Mouse (Mus musculus) neural tube, embryonic 10.5 days (tissue): ENCODE measurements around the gene Mlh1.

ENCODE experiments used
- DNase-seq: peaks from one replicate; pipeline ENCODE4 v3.0.0-alpha.2; 2017; ENCODE audit warnings: low spot score; ENCODE audit errors: extremely low spot score

The Mlh1 gene

DNA sequence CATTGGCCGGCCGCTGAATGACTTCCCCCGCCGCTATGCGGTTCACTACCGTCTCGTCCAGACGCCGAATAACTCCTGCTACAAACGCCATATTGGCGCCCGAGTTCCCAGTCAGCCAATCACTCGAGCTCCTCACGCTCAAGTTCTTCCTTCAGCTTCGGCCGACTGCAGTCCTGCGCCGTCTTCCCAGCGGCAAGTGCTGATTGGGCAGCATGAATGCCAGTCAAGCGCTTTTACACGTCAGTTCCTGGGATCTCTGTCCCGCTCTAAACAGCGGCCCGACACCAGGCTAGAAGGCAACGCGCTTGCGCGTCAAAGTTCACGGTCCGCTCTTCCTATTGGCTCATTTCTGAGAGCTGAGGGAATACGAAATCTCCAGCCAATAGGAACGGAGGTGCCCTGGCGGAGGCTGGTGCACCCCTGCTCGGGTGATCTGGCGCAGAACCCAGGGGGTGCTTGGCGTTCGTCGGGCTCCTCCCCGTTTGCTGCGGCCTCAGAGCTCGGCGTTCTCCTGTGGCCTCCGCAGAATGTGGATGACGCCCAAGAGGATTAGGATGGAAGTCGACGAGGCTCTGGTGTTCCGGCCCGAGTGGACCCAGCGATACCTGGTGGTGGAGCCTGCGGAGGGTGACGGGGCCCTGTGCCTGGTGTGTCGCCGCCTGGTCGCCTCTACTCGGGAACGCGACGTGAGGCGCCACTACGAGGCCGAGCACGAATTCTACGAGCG, at the start of gene Mlh1, which contains the start of gene Epm2aip1:
Gene Mlh1, minus strand, starts transcription at position 358 of the 727 bp plus-strand sequence.
Gene Epm2aip1, plus strand, starts transcription at position 496 of the 727 bp plus-strand sequence.
- peak; percentile 97 for DNase-seq

DNA sequence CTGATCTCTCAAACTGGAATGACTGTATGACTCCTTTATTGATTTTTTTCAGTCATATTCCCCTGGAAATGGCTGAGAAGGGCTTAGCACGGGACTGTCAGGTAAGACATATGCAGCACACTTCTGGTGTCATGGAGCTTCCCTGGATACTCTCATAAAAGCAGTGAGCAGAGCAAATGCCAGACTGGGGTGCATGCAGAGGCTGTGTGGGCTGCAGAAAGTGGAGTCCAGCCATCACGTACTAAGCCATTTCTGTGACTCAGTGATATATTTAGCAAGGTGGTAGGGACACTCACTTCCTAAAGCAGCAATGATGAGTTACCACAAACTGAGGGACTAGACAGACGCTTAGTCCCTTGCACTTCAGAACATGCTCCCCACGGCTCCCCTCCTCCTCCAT, 49.3 kb upstream of the Mlh1 start:
- no peak for DNase-seq

DNA sequence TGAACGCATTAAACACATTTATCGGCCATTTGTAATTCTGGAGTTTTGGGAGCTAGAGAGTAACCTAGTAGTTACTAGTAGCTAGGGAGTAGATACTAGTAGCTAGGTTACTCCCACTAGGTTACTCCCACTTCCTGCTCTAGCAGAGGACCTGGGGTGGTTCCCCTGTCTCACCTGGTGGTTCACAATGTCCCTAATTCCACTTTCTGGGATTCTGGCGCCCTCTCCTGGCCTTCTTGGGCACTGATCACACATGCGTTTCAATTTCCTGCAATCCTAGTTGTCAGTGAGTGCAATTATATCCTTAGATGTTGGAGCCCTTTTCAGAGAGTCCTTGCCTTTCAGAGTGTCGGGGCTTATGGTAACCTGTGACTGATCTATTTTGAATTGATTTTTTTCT, 42.6 kb upstream of the Mlh1 start:
- peak; percentile 42 for DNase-seq

DNA sequence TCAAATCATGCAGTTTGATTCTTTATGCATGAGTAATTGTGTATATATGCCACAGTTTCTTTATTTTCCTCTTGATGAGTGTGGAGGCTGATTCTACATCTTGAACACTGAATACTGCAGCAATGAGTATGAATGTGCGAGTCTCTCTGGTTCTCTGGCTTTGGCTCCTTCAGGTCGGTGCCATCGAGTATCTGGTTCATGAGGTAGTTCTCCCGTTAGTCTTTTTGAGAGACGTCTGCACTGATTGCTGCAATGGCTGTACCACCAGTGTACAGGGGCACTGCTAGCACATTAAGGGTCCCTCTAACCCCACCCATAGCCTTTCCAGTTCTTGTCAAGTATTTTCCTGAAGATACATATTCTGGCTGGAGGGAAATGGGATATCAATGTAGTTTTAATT, 42.2 kb upstream of the Mlh1 start:
- DNase-seq = no peak

DNA sequence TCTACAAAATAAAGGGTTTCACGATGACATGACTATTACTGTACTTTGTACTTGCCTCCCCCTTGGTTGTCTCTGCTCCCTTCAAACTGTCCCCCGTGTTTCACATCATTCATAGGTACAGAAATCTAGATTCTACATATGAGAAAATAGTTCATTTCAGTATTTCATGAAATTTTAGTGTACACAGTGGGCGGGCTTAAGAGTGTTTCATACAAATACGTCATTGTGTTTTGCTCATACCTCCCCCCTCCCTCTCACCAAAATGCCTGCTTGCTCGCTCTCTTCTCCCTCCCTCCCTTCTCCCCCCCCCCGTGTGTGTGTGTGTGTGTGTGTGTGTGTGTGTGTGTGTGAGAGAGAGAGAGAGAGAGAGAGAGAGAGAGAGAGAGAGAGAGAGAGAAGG, 41.7 kb upstream of the Mlh1 start:
- no peak for DNase-seq

DNA sequence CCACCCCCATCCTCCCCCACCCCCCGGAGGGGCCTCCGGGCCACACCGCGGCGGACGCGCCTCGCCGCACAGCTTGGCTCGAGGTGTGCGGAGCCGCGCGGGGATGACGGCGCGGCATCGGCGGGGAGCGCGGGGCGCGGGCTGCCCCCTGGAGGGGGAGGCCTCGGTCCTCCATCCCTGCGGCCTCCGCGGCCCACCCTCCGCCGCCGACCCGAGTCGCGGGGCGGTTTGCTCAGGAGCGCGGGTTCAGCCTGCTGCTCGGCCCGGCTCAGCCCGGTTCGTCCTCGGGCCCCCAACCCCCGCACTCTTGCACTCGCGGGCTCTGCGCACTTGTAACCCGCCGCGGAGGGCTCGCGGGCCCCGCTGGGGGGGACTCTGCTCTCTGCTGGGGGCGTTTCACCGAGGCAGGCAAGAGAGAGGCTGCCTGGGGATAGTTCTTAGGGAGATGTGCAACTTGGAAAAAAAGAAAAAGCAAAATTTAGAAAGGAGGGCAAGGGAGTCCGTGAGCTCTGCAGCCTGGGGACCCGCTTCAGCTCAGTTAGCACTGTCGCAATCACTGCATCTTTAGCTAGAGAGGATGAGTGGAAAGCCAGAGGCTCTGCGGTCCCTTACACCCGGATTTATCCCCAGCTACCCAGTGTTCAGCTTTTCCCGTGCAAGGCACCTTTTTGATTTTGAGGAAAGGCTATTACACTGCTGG, 41.0 kb upstream of the Mlh1 start:
- peak; percentile 59 for DNase-seq

DNA sequence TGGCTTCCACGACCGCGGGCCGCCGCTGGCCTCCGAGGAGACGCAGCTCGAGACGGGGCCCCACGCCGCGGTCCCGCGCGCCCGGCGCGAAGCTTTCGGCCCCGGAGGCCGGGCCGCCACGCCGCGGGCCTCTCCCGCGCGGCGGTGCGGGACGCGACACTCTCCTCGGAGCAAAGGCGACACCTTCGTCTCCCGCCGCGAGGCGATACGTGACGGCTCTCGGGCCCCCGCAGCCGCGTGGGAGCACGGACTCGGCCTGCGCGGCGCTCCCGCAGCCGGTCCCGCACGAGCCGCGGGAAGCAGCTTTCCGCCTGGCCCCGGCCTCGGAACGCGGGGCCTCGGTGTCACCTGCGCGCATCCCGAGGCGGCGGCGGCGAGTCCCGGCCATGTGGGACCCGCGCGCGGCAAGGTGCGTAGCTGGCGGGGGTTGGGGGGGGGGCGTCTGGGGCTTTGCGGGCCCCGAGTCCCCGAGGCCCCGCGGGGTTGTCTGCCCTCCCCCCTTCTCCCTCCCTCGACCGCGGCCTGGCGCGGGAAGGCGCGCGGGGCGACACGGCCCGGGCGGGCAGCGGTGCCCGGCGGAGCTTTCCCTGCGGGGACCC, 40.4 kb upstream of the Mlh1 start:
- DNase-seq = peak; percentile 47

DNA sequence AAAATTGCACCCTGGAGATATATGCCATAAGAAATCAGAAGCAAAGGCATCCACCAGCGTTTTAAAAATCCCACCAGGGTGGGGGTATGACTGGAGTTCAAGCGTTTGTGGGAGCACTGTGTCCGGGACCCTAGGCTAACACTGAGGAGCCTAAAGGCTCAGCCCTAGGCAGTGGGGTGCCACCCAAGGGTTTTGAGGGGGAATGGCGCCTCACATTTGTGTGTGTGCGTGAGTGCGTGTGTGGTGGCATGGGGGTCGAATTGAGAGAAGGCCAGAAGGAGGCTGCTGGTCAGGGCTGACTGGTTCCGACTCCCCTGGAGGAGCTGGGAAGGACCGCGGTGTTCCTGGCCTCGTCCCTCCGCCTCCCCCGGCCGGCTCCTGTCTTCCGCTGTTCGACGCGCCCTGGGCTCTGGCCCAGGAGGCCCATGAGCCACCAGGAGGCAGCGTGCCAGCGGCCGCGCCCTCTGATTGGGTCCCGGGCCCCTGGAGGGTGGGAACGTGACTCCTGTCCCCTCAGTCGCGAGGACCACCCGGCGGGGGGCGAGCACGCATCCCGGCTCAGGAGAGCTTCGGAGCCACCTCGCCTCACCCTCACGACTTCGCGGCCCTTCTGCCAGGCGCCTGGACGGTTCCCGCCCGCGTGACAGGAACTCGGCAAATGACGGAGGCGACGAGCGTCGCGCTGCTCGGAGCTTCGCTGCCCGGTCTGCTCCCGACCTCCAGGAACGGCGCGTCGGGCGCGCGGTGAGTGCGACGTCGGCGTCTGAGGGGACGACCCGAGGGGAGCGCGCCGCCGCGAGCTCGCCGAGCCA, 39.6 kb upstream of the Mlh1 start, which contains the start of gene Trank1:
Gene Trank1, plus strand, starts transcription at position 709 of the 812 bp plus-strand sequence.
- DNase-seq = peak; percentile 59

DNA sequence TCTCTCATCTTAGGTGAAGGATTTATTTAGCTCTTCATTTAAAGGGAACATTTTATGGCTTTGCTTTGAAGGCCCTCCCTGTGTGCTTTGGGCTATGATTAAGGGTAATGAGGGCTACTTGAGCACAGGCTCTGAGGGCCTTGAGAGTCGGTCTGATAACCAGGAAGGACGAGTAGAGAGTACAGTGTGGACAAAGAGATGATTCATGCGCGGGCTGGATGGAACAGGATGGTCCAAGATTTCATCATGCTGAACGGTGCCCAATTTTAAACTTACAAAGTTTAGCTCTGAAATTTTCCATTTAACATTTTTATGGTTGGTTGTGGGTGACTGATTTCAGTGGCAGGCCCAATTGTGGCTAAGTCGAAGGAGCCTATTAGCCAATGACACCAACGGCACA, 34.6 kb upstream of the Mlh1 start:
- DNase-seq = no peak

DNA sequence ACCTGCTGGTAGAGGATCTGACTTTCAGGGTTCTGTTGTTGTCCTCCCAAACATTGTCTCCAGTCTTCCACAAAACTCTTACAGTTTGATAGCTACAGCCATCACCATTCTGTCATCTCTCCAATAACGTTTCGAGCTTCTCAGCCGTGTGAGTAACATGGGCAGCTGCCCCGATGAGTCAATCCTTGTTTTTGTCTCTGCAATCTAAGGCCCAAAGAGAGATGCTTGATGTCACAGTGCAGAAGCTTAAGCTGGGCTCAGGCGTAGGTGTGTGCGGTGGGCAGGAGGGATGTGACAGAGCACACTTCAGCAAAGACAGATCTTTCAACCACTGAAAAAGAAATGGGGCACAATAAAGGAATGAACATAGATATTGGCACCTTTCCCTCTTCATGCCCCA, 32.4 kb upstream of the Mlh1 start:
- DNase-seq = no peak

DNA sequence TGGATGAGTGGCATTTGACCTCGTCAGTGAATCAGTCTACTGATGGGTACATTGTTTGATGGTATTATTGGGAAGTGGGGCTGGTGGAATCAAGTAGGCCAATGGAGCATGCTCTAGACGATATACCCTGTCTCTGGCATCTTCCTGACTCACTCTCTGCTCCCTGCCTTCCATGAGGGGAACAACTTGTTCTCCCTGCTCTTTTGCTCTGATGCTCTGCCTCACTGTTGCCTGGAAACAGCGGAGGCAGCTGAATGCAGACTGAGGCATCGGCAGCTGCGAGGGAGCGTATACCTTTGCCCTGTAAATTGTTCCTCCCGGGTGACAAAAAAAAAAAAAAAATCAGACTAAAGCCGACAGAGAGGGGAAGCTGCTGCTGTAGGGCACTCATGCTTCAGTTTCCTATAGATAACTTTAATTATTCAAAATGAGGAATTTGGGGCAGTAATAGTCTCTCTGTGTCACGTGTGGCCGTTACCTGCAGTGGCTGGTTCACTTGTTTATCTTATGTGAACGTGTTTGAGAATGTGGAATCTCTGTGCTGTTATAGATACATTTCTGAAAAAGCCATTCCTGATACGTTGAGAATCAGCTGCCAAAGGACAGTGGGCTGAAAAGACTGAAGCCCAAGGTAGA, 30.7 kb upstream of the Mlh1 start:
- DNase-seq = no peak

DNA sequence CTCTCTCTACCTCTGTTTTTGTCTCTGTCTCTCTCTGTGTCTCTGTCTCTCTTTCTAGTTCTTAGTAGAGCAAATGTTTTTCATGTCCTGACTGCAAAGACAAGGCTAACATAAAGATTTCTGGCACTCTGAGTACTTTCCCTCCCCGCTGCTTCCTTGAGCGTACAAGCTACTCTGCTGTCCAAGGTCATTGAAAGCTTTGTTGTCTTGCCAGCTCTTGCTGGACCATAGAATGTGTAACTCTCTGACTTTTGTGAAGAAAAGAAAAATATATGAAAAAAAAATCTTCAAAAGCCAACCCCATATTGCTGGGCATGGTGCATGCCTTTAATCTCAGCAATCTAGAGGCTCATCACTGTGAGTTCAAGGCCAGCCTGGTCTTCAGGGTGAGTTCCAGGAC, 27.0 kb upstream of the Mlh1 start:
- DNase-seq = no peak

DNA sequence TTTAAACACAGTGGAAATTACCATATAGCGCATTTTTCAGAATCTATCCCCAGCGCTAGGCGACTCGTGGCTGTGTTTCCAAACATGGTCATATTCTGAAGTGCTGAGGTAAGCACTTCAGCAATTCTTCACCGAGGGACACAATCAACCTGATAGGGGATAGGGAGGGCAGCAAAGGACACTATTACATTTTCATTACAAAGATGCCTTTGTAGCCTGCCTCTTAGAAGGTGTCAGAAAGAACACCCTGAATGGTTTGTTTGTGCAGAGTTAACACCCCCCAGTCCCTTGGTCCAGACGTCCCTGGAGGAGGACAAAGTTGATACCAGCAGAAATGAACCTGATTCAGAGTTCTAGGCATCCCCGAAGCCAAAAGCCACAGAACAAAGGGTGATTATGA, 24.8 kb upstream of the Mlh1 start:
- no peak for DNase-seq

DNA sequence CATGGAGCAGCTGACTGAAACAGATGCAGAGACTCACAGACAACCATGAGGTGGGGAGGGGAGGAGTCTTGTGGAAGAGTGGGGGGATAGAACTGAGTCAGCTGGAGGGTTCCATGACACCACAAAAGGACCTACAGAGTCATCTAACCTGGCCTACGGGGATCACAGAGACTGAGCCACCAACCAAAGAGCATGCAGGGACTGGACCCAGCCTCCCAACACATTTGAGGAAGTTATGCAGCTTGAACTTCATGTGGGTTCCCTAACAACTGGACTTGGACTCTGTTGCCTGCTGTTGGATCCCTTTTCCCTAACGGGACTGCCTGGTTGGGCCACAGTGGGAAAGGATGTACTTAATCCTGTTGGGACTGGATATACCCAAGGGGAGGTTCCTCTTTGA, 23.7 kb upstream of the Mlh1 start:
- DNase-seq = no peak

DNA sequence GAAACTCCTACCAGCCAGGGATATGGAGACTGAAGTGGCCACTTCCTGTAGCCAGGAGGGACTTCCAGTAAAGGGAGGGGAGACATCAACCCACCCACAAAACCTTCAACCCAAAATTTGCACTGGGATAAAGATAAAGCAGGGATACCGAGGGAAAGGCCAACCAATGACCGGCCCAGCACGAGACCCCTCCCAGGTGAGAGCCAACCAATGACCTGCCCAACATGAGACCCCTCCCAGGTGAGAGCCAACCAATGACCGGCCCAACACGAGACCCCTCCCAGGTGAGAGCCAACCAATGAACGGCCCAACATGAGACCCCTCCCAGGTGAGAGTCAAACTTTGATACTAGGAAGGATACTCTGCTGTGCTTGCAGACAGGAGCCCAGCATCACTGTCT, 23.3 kb upstream of the Mlh1 start:
- no peak for DNase-seq

DNA sequence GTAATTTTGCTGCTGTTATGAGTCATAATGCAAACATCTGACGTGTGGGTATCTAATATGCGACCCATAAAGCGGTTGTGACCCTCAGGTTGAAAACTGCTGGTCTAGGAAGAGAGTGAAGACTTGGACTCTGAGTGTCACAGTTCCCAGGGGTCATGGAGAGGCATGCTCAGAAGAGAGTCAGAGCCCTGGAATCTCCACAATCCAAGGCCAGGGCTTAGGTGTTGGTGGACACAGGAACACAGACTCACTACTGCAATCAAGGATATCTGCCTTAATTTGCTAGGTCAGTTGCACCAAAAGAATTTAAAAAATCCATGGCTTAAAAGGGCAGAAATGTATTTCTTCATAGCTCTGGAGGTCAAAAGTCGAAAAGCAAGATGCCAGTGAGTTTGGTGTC, 21.6 kb upstream of the Mlh1 start:
- DNase-seq = no peak

DNA sequence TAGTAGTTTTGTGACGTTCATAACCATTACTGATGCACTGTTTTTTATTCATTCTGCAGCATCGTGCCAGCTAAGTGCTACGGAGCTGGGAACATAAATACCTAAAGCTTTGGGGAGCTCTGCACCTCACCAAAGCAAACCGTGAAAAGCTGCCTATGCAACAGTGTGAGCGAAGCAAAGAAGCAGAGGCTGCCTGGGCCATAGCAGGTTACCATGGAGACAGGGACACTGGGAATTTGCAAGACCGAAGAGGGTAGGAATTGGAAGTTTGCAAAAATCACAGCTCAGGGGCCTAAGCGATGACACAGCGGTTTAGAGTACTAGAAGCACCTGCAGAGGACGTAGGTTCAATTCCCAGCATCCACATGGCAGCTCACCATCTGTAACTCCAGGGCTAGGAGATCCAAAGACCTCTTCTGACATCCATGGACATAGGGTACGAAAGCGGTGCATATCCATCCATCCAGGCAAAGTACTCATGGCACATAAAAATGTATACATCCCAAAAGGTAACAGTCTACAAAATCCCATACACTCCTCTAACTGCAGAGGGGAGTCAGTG, 19.0 kb upstream of the Mlh1 start:
- DNase-seq = no peak

DNA sequence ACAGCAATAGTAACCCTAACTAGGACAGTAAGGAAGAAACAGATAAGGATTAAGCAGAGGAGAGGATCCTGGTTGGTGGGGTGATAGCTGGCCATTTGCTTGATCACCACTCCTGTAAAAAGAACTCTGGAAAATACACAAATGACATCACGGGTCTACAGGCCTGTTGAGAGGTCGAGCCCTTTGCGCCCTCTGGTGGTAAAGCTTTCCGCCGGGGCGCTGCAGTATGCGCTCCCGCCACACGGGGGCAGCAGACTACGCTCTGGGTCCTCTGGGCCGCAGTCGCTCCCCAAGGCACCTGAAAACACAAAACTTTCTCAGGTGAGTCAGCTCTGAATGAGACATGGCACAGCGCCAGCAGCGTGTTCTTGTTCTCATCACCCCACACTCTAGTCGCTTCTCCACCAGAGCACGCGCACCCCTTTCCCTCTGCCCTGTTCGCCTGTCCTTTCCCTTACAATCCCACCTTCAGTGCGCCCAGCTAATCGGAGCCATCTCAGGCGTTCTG, 18.3 kb upstream of the Mlh1 start:
- DNase-seq = peak; percentile 95

DNA sequence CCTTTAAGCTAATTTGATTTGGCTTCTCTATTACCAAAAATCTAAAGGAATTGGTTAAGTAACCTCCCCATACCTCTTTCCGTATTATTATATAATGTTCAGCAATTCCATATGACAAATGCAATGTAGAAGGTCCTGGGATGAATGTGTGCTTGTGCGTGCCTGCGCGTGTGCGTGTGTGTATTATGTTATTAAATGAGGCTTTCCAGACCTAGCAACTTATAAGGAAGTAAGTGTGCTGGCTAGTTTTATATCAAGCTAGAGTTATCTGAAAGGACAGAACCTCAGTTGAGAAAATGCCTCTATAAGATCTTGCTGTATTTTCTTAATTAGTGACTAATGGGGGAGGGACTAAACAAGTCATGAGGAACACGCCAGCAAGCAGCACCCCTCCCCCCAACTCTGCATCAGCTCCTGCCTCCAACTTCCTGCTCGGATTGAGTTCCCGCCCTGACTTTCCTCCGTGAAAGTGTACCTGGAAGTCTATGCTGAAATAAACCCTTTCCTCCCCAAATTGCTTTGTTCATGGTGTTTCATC, 17.8 kb upstream of the Mlh1 start:
- no peak for DNase-seq

DNA sequence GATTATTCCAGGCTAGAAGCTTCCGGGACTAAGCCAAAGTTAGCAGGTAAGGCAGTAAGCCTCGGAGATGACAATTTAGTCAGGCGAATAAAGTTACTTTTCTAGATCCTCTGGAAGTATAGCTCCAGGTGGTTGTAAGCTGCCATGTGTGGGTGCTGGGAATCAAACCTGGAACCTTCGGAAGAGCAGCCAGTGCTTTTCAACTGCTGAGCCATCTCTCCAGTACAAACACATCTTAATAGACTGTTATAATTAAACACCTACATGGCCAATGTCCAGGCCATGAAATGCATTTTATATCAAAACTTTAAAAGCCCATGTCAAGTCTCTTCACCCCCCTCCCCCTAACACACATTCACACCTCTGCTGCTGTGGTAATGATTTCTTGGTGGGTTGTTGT, 16.4 kb upstream of the Mlh1 start:
- DNase-seq = no peak
